Mouse (Mus musculus): ENCODE data around the gene Gm17660. TPM values are rescaled to one million over a fixed set of nuclear protein-coding genes. Genes with fewer than 3 reads are reported as not detected.
A peak's percentile ranks its signal among the peaks of the same experiment; 100 is the strongest.

The Gm17660 gene
- polyA plus RNA-seq, 1 experiment from 2014 or later: 0.38 TPM

DNA sequence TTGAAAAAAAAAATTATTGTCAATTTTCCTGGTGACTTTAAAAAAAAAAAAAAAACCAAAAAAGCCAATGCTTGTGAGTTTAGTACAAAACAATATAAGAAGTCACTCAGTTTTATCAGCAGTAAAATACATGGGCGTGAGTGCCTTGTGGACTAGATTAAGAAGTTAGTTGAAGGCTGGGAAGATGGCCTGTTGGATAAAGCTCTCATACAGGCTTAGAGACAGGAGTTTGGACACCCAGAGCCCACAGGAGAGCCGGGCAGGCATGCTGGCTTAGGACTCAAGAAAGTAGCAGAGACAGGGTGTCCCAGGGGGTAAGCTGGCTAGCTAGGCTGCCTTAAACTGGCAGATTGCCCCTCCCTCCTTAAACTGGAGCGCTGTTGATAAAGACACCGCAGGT is 22.5 kb downstream of the Gm17660 start:
- H3K4me1 ChIP-seq: peaks cover 7% of the 10 kb centered on the region; the same call in 1 of the 2 replicates
- 91% methylated on average over 4 of the region's 4 CpGs for WGBS
- peaks cover 57% of the 10 kb centered on the region for H3K36me3 ChIP-seq
- H3K9ac ChIP-seq: no peak overlapping the region
- H3K27ac ChIP-seq: no peak overlapping the region
- ATAC-seq (replicated peaks; ENCODE audit: low FRiP score): no peak
- no peaks in the 10 kb centered on the region for H3K9me3 ChIP-seq (replicated peaks)
- H3K27me3 ChIP-seq: no peaks in the 10 kb centered on the region
- H3K4me2 ChIP-seq: no peak overlapping the region
- no peak overlapping the region for H3K4me3 ChIP-seq (replicated peaks)

GRCm38 (mm10) chr5:104052956-104053355 is 24.5 kb downstream of the Gm17660 start:
- H3K9me3 ChIP-seq (replicated peaks): no peaks in the 10 kb centered on the region
- WGBS: 64% methylated on average over 8 of the region's 8 CpGs
- no peak overlapping the region for H3K9ac ChIP-seq
- no peak for ATAC-seq (replicated peaks; ENCODE audit: low FRiP score)
- H3K27me3 ChIP-seq: no peaks in the 10 kb centered on the region
- no peak overlapping the region for H3K27ac ChIP-seq
- no peak overlapping the region for H3K4me2 ChIP-seq
- no peak overlapping the region for H3K4me3 ChIP-seq (replicated peaks)
- peaks cover 40% of the 10 kb centered on the region for H3K36me3 ChIP-seq
- peaks cover 5% of the 10 kb centered on the region for H3K4me1 ChIP-seq

DNA sequence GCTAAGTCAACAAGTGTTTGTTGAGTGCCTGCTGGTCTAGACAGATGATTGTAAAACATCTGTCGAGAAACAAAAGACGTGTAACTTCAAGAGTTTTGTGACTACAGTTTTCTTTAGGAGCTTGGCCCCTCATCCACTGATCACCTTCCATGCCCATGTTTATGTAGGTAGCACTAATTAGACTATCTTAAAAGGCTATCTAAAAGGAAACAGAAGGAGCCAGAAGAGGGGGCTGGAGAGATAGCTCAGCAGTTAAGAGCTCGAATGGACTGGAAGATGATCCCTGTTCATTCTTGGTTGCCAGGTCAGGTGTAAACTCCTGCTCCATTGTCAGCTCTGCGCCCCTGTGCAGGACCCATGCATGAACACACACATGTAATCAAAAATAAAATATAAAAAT is 29.3 kb downstream of the Gm17660 start:
- ATAC-seq (replicated peaks; ENCODE audit: low FRiP score): no peak
- Histone ChIP-seq H3K4me2 (peak overlapping the region; percentile 78), H3K27ac (no peak overlapping the region), H3K9ac (no peak overlapping the region), H3K27me3 (no peaks in the 10 kb centered on the region), H3K9me3 (replicated peaks) (no peaks in the 10 kb centered on the region), H3K4me3 (replicated peaks) (peak overlapping the region; percentile 72), H3K4me1 (peaks cover 19% of the 10 kb centered on the region), H3K36me3 (peaks cover 27% of the 10 kb centered on the region)
- 27% methylated on average over 4 of the region's 4 CpGs for WGBS

DNA sequence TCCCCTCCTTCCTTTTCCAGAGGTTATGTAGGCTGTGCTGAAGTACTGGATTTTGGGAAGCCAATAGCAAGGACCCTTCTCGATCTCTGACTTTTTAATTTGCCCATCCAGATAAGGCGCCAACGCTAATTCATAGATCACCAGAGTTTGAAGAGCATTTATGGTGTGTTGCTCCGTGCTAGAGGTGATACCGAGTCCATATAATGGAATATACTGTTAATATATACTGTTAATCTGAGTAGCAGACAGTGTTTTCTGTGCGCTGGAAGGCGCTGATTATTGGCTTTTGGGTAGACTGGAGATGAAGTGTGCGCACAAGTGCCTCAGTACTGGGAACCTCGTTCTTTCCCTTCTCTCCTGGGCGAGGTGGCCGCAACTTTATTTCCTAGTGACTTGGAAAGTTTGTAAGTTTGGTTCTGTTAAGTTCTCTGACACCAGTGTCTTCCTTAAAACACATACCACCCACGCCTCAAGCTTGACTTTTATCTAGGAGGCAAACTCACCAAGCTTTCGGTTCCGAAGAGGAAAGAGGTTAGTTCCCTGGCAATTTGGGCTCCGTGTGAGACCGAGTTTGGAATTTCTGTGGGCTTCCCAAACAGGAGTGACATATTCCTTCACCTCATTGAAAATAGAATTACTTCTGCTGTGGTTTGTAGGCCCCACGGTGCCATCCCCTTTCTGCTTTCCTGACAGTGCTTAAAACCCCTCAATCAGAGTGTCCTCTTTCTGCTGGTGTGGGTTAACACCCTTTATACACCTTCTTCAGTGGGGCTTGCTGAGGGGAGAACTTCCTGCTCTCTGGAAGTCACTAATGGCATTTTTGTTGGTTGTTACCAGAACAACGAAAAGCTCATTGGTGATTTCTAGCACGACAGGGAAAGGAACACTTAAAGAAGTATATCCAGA is 30.0 kb downstream of the Gm17660 start:
- no peaks in the 10 kb centered on the region for H3K9me3 ChIP-seq (replicated peaks)
- H3K36me3 ChIP-seq: peaks cover 21% of the 10 kb centered on the region
- peak overlapping the region; percentile 72 for H3K4me3 ChIP-seq (replicated peaks)
- WGBS: 3% methylated on average over 19 of the region's 19 CpGs
- peak overlapping the region; percentile 80 for H3K9ac ChIP-seq
- H3K4me1 ChIP-seq: peaks cover 19% of the 10 kb centered on the region
- peak overlapping the region; percentile 78 for H3K4me2 ChIP-seq
- no peaks in the 10 kb centered on the region for H3K27me3 ChIP-seq
- H3K27ac ChIP-seq: peak overlapping the region; percentile 85
- 0 out of 2 replicates have a peak, but pooled peaks have one; percentile 8 for ATAC-seq (replicated peaks; ENCODE audit: low FRiP score)

DNA sequence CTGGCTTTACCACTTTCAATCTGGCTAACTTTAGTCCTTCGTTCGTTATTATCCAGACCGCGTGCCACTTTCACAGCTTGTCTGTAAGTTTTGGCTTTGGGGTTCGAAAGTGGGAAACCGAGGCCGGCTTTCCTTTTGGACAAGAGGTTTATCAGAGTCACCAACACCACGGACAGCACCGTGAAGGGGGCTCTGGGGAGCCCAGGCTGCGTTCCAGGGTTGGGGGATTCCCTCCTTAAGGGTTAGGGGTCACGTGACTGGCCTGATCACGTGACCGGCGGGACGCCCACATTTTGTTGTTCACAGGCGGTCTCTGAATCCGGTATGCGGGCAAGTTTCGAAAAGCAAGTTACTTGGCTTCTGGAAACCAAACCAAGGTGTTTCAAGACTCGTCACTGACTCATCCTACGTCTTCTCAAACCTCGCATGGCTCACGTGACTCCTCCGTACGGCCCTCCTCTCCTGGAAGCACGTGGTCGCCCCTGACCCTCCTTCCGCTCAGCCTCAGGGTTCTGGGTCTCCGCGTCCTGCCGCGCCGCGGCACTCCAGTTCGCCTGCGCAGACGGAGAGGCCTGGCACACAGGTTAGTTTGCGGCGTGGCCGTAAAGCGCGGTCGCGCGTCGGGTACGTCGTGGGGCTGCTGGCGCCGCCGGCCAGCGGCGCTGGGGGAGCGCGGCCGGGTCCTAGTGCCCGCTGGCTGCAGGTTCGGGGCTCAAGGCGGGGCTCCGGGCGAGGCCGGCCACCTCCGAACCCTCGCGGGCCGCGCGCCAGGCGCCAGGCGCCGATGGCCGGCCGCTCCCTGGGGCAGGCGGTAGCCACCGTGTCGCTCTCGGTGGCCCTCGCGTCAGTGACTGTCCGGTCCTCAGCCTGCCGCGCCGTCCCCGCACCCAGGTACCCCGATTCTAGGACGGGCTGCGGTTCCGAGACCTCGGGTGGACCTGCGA is 30.9 kb downstream of the Gm17660 start, which contains the start of gene Nudt9:
Gene Nudt9 (plus strand): TSS at position 51 of the 944 bp plus-strand sequence.
- peak within 1 kb of the TSS; percentile 72 for H3K4me3 ChIP-seq (replicated peaks)
- ATAC-seq (replicated peaks; ENCODE audit: low FRiP score): peak; percentile 98
- peak within 1 kb of the TSS; percentile 78 for H3K4me2 ChIP-seq
- 5% methylated on average over 90 of the region's 90 CpGs for WGBS
- H3K27me3 ChIP-seq: no peaks in the 10 kb centered on the region
- H3K4me1 ChIP-seq: peaks cover 19% of the 10 kb centered on the region
- H3K36me3 ChIP-seq: peaks cover 11% of the 10 kb centered on the region
- H3K9me3 ChIP-seq (replicated peaks): no peaks in the 10 kb centered on the region
- H3K9ac ChIP-seq: peak within 1 kb of the TSS; percentile 80
- peak within 1 kb of the TSS; percentile 85 for H3K27ac ChIP-seq

DNA sequence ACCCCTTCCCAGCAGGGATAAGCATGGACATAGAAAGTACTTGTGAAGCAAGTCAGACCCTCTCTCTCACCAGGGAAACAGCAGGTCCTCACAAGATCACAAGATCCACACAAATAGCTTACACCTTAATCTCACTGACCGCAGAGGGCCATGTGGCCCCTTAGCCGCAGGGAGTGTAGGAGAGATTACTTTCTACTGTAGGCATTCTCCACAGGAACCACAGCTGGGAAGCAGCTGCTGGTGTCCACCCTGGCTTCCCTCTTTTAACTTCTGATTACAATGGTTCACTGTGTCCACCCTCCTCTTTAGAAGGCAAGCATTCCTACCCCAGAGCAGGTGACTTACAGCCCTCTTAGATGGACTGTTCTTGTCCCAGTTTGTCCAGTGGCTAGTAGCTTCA is 33.7 kb downstream of the Gm17660 start:
- no peak overlapping the region for H3K9ac ChIP-seq
- H3K9me3 ChIP-seq (replicated peaks): no peaks in the 10 kb centered on the region
- no peak overlapping the region for H3K4me3 ChIP-seq (replicated peaks)
- no peaks in the 10 kb centered on the region for H3K27me3 ChIP-seq
- no peak overlapping the region for H3K27ac ChIP-seq
- H3K36me3 ChIP-seq: no peaks in the 10 kb centered on the region
- H3K4me2 ChIP-seq: no peak overlapping the region
- H3K4me1 ChIP-seq: peaks cover 19% of the 10 kb centered on the region
- ATAC-seq (replicated peaks; ENCODE audit: low FRiP score): no peak
- WGBS: 67% methylated on average over 2 of the region's 2 CpGs

GRCm38 (mm10) chr5:104042906-104043305 is 34.5 kb downstream of the Gm17660 start:
- H3K27me3 ChIP-seq: no peaks in the 10 kb centered on the region
- H3K36me3 ChIP-seq: no peaks in the 10 kb centered on the region
- H3K4me1 ChIP-seq: peaks cover 14% of the 10 kb centered on the region
- no peaks in the 10 kb centered on the region for H3K9me3 ChIP-seq (replicated peaks)
- ATAC-seq (replicated peaks; ENCODE audit: low FRiP score): no peak
- H3K4me2 ChIP-seq: no peak overlapping the region
- no peak overlapping the region for H3K4me3 ChIP-seq (replicated peaks)
- WGBS: 94% methylated on average over 2 of the region's 2 CpGs
- H3K27ac ChIP-seq: no peak overlapping the region
- no peak overlapping the region for H3K9ac ChIP-seq

DNA sequence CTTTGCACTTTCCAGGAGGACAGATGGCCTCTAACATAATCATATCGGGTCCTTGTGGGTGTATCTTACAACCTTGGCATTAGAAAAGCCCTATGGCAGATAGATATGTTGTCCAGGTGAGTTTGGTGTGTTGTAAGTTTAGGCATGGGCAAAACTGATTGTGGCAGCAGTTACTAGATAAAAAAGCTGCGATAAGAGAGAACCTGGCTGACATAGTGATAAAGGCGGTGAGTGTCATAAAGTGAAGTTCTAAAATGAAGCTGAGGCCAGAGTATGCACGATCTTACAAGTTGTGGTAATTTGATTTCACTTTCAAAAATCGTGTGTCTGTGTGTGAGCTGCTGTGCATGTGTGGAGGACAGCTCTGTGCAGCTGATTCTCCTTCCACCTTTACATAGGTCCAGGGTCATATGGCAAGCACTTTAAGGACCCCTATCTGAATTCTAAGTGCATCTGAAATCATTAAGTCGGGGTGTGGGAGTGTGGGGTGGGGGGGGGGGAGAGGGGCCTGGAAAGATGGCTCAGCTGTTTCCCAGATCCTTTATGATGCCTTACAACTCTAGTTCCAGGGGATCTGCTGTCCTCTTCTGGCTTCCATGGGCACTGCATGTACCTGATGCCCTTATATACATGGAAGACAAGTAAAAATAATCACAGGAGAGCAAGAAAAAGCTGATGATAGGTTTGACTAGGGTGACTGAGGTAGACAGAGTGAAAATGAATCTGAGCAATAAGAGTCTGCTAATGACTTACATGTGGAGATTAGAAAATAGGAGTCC is 38.1 kb downstream of the Gm17660 start:
- H3K4me2 ChIP-seq: no peak overlapping the region
- H3K9me3 ChIP-seq (replicated peaks): no peaks in the 10 kb centered on the region
- H3K27ac ChIP-seq: no peak overlapping the region
- 70% methylated on average over 6 of the region's 6 CpGs for WGBS
- ATAC-seq (replicated peaks; ENCODE audit: low FRiP score): no peak
- H3K9ac ChIP-seq: no peak overlapping the region
- H3K36me3 ChIP-seq: no peaks in the 10 kb centered on the region
- no peak overlapping the region for H3K4me3 ChIP-seq (replicated peaks)
- no peaks in the 10 kb centered on the region for H3K27me3 ChIP-seq
- no peaks in the 10 kb centered on the region for H3K4me1 ChIP-seq

- ATAC-seq (replicated peaks; ENCODE audit: low FRiP score): no peak
- 90% methylated on average over 1 of the region's 1 CpGs for WGBS
Observed at GRCm38 (mm10) chr5:104036686-104037085, 40.7 kb downstream of the Gm17660 start.

GRCm38 (mm10) chr5:104035824-104036223 is 41.6 kb downstream of the Gm17660 start:
- WGBS: 31% methylated on average over 1 of the region's 1 CpGs
- H3K9ac ChIP-seq: no peak overlapping the region
- no peak for ATAC-seq (replicated peaks; ENCODE audit: low FRiP score)

More at GRCm38 (mm10) chr5:104036686-104037085, 40.7 kb downstream of the Gm17660 start:
- H3K4me2 ChIP-seq: no peak overlapping the region
- no peaks in the 10 kb centered on the region for H3K36me3 ChIP-seq
- H3K9ac ChIP-seq: no peak overlapping the region
- no peaks in the 10 kb centered on the region for H3K9me3 ChIP-seq (replicated peaks)
- no peak overlapping the region for H3K4me3 ChIP-seq (replicated peaks)
- H3K27me3 ChIP-seq: no peaks in the 10 kb centered on the region
- no peak overlapping the region for H3K27ac ChIP-seq
- no peaks in the 10 kb centered on the region for H3K4me1 ChIP-seq

DNA sequence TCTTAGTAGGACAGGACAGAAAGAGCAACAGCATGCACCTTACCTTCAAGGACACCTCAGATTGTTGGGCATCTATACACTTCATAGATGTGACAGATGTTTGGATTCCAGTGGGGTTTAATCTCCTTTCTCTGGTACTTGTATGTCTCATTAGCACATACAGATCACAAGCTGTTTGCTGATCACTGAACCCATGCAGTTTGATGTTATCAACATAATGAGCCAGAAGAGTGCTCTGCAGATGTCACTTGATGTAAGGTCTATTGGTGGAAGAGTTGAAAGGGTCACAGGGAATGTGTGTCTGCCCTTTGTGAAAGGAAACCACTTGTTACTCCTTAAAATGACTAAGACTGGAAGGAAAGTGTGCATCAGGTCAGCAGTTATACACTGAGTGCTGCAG is 42.3 kb downstream of the Gm17660 start:
- H3K9me3 ChIP-seq (replicated peaks): no peaks in the 10 kb centered on the region
- H3K27me3 ChIP-seq: no peaks in the 10 kb centered on the region
- H3K9ac ChIP-seq: no peak overlapping the region
- no peaks in the 10 kb centered on the region for H3K36me3 ChIP-seq
- H3K4me3 ChIP-seq (replicated peaks): no peak overlapping the region
- H3K27ac ChIP-seq: no peak overlapping the region
- no peak overlapping the region for H3K4me2 ChIP-seq
- no peaks in the 10 kb centered on the region for H3K4me1 ChIP-seq
- ATAC-seq (replicated peaks; ENCODE audit: low FRiP score): no peak

More at GRCm38 (mm10) chr5:104035824-104036223, 41.6 kb downstream of the Gm17660 start:
- H3K4me1 ChIP-seq: no peaks in the 10 kb centered on the region
- no peak overlapping the region for H3K27ac ChIP-seq
- H3K27me3 ChIP-seq: no peaks in the 10 kb centered on the region
- H3K9me3 ChIP-seq (replicated peaks): no peaks in the 10 kb centered on the region
- H3K36me3 ChIP-seq: no peaks in the 10 kb centered on the region
- H3K4me3 ChIP-seq (replicated peaks): no peak overlapping the region
- H3K4me2 ChIP-seq: no peak overlapping the region

Data from kidney, embryonic 15.5 days (tissue).